ENCODE assay signal across 8 mouse cellular contexts in the genomic region with DNA sequence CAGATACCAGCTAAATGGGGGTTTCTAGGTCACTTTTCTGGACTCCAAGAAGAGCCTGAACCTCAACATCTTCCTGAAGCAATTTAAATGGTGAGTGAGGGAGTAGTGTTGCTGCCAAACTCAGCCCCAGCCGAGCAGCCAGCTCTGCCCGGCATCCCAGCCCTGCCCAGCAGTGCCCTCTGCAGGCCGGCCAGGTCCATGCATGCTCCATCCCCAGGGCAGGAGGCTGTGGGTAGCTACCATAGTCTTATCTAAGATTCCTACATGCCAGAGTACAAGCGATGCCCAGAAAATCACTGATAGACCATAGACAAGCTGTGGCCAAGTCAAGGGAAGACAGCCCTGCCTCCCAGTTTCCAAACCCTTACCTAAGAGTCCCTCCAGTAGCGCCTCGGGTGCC. TPM values are rescaled to one million over a fixed set of nuclear protein-coding genes. Genes with fewer than 3 reads are reported as not detected.
DNase-seq lines count a peak whose midpoint lies in the region; ATAC-seq and TF ChIP-seq lines count a peak whose summit lies in the region.

No protein-coding gene starts in this region.

- 44% methylated on average over 6 of the region's 6 CpGs for WGBS in forebrain, postnatal 0 days
- 45% methylated on average over 6 of the region's 6 CpGs for WGBS in hindbrain, embryonic 14.5 days

- ATAC-seq in forebrain, postnatal 0 days, result peak; percentile 89
- ATAC-seq in hindbrain, embryonic 14.5 days (ENCODE audit: low FRiP score), result peak; percentile 21; the same call in 1 of the 2 replicates
- peak; percentile 97 for ATAC-seq in megakaryocyte, adult 5-6 weeks (ENCODE audit: poor library complexity, severe bottlenecking)

- peak; percentile 88 for TF ChIP-seq CTCF in forebrain, postnatal 0 days (IDR thresholded peaks at IDR 0.05; ENCODE audit: low read depth)

- peak; percentile 66 for DNase-seq in MEL-GATA-1-ER (ENCODE audit: extremely low read depth, low read depth)
- peak; percentile 69 to 82 for DNase-seq in cerebellum, adult 18-20 months
- DNase-seq in forebrain, postnatal 0 days, result peak; percentile 73
- peak; percentile 73 for DNase-seq in hindbrain, embryonic 14.5 days (ENCODE audit: low spot score)
- DNase-seq in left cerebral cortex, adult 11 months (ENCODE audit: low spot score), result peak; percentile 74
- peak; percentile 78 to 85 for DNase-seq in right cerebral cortex, postnatal 10 days (ENCODE audit: low spot score in 2 of 2)
- peak; percentile 80 for DNase-seq in urinary bladder, postnatal 25 days (ENCODE audit: low spot score)

- no peak overlapping the region for H3K4me3 ChIP-seq in forebrain, postnatal 0 days (ENCODE audit: low read depth, low read length)
- no peak overlapping the region for H3K4me3 ChIP-seq in hindbrain, embryonic 14.5 days (replicated peaks; ENCODE audit: low read length)

- no peak overlapping the region for H3K27ac ChIP-seq in forebrain, postnatal 0 days (ENCODE audit: low read depth, low read length)
- no peak overlapping the region for H3K27ac ChIP-seq in hindbrain, embryonic 14.5 days

- H3K4me2 ChIP-seq in forebrain, postnatal 0 days (ENCODE audit: low read depth), result no peak overlapping the region
- no peak overlapping the region for H3K4me2 ChIP-seq in hindbrain, embryonic 14.5 days (replicated peaks)

- H3K9ac ChIP-seq in forebrain, postnatal 0 days, result no peak overlapping the region
- H3K9ac ChIP-seq in hindbrain, embryonic 14.5 days, result no peak overlapping the region

- H3K27me3 ChIP-seq in forebrain, postnatal 0 days (ENCODE audit: insufficient read depth, low read length), result no peaks in the 10 kb centered on the region
- H3K27me3 ChIP-seq in hindbrain, embryonic 14.5 days (ENCODE audit: control insufficient read depth, insufficient read depth, low read length), result no peaks in the 10 kb centered on the region

- H3K9me3 ChIP-seq in forebrain, postnatal 0 days (ENCODE audit: low read length), result no peaks in the 10 kb centered on the region
- H3K9me3 ChIP-seq in hindbrain, embryonic 14.5 days (ENCODE audit: control insufficient read depth, low read length), result no peaks in the 10 kb centered on the region

- no peaks in the 10 kb centered on the region for H3K4me1 ChIP-seq in forebrain, postnatal 0 days (ENCODE audit: insufficient read depth)
- no peaks in the 10 kb centered on the region for H3K4me1 ChIP-seq in hindbrain, embryonic 14.5 days (replicated peaks; ENCODE audit: control insufficient read depth, insufficient read depth, low read length)

- peaks cover 5% of the 10 kb centered on the region; the same call in 1 of the 2 replicates for H3K36me3 ChIP-seq in forebrain, postnatal 0 days (ENCODE audit: insufficient read depth)
- no peaks in the 10 kb centered on the region for H3K36me3 ChIP-seq in hindbrain, embryonic 14.5 days (replicated peaks; ENCODE audit: control insufficient read depth, insufficient read depth)

RNA-seq across cellular contexts. Expression of gene Adssl1, which starts 14.1 kb away (rescaled TPM):
- 1.8 and 2.2 TPM in 2 replicates for total RNA-seq in forebrain, postnatal 0 days (2014; rRNA removed)
- polyA plus RNA-seq in forebrain, postnatal 0 days (2015; fragmentation: Nextera tagmentation; extraction: Ambion mirVana), result 3.4 and 4.7 TPM in 2 replicates
- 5.3 and 5.5 TPM in 2 replicates for polyA plus RNA-seq in hindbrain, embryonic 14.5 days (2014; fragmentation: Nextera tagmentation; extraction: Ambion mirVana)
- total RNA-seq in megakaryocyte, adult 5-6 weeks (2015), result 73.5 and 82.1 TPM in 2 replicates
- 72.3 and 74.9 TPM in 2 replicates for total RNA-seq in megakaryocyte, adult 5-6 weeks (2017)

RNA-seq across cellular contexts. Expression of gene Inf2, which starts 17.2 kb away (rescaled TPM):
- 9.8 and 10.8 TPM in 2 replicates for total RNA-seq in forebrain, postnatal 0 days (2014; rRNA removed)
- polyA plus RNA-seq in forebrain, postnatal 0 days (2015; fragmentation: Nextera tagmentation; extraction: Ambion mirVana), result 1.1 and 1.2 TPM in 2 replicates
- 1.0 and 1.5 TPM in 2 replicates for polyA plus RNA-seq in hindbrain, embryonic 14.5 days (2014; fragmentation: Nextera tagmentation; extraction: Ambion mirVana)
- total RNA-seq in megakaryocyte, adult 5-6 weeks (2015), result 28.0 and 34.3 TPM in 2 replicates
- total RNA-seq in megakaryocyte, adult 5-6 weeks (2017), result 9.9 and 13.3 TPM in 2 replicates

RNA-seq across cellular contexts. Expression of gene Siva1, which starts 38.7 kb away (rescaled TPM):
- 28.0 and 31.4 TPM in 2 replicates for total RNA-seq in forebrain, postnatal 0 days (2014; rRNA removed)
- polyA plus RNA-seq in forebrain, postnatal 0 days (2015; fragmentation: Nextera tagmentation; extraction: Ambion mirVana), result 50.5 and 61.5 TPM in 2 replicates
- polyA plus RNA-seq in hindbrain, embryonic 14.5 days (2014; fragmentation: Nextera tagmentation; extraction: Ambion mirVana), result 54.2 and 58.4 TPM in 2 replicates
- 116 and 130 TPM in 2 replicates for total RNA-seq in megakaryocyte, adult 5-6 weeks (2015)
- total RNA-seq in megakaryocyte, adult 5-6 weeks (2017), result 122 and 162 TPM in 2 replicates

Comparison
In these comparisons a context has a peak if more than half of its experiments do, and no peak if none do; other contexts are left out.
1. ATAC-seq: peak in every context shown above with its lines; median percentile 97 in megakaryocyte, adult 5-6 weeks; 89 in forebrain, postnatal 0 days; 21 in hindbrain, embryonic 14.5 days.
2. RNA of gene Adssl1, which starts 14.1 kb away (total RNA-seq): 72.3 to 82.1 TPM in megakaryocyte, adult 5-6 weeks; 1.8 to 2.2 TPM in forebrain, postnatal 0 days; every median in the first group is over 10 times any median in the second.
3. Peak in every context shown above with its lines, with median percentiles within 50 percentile points of each other: DNase-seq.